Mouse (Mus musculus): ENCODE results near the gene Hoxa13. TPM values are rescaled to one million over a fixed set of nuclear protein-coding genes. Genes with fewer than 3 reads are reported as not detected.

Hoxa13 gene
- polyA plus RNA-seq, 1 experiment from 2014 or later, result not detected

DNA sequence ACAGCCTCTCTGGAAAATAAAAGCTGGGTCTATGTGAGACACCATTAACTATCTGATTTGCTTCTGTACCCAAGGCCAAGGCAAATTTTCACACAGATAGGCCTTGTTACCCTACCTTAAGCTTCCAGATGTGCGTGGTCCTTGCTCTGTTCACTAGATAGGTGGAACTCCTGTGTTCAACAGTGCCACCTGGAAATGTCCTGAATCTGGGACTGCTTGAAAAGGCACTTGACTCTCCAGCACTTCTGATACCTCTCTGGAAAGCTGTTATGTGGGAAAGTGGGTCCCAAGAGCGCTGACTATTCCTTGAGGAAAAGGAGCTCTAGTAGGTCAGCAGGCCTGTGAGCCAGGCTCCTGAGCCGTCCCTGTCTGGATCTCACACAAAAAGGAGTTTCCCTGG, 23.9 kb downstream of the Hoxa13 start:
- peaks cover 94% of the 10 kb centered on the region for H3K27me3 ChIP-seq (ENCODE audit: control insufficient read depth, insufficient read depth, low read length)
- H3K36me3 ChIP-seq (ENCODE audit: control insufficient read depth, insufficient read depth, low read length), result no peaks in the 10 kb centered on the region
- no peak overlapping the region for H3K4me3 ChIP-seq (ENCODE audit: low read depth, low read length)
- DNase-seq (ENCODE audit: low spot score), result no peak
- H3K9ac ChIP-seq (ENCODE audit: low read depth, low read length), result no peak overlapping the region
- no peak overlapping the region for H3K27ac ChIP-seq (ENCODE audit: low read depth, low read length)
- H3K4me1 ChIP-seq (replicated peaks; ENCODE audit: control insufficient read depth, insufficient read depth, low read length), result 0 out of 2 replicates have a peak, but pooled peaks cover 3% of the 10 kb centered on the region
- ATAC-seq (ENCODE audit: low FRiP score), result no peak
- H3K4me2 ChIP-seq (replicated peaks; ENCODE audit: low read depth, low read length), result no peak overlapping the region
- WGBS, result 6% methylated on average over 3 of the region's 3 CpGs
- H3K9me3 ChIP-seq (ENCODE audit: control insufficient read depth, low read length), result no peaks in the 10 kb centered on the region

DNA sequence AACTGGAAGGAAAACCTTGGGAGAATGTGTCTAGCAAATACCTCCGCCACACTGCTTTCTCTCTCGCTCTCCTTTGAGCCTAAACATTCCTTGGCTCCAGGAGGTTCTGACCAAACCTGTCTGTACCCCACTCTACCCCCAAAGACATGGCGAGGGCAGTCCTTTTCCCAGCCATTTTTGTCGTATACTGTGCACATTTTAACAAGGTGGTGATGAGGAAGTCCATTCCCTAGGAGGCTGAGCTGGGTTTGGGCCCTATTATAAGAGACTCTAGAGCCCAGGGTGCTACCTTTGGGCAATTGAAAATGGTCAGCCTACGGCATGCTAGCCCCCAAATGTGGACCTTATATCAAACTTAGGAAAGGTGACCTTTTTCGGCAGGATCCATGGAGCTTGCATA, 24.8 kb downstream of the Hoxa13 start:
- Histone ChIP-seq H3K4me3 (ENCODE audit: low read depth, low read length) (no peak overlapping the region), H3K9ac (ENCODE audit: low read depth, low read length) (no peak overlapping the region), H3K4me1 (replicated peaks; ENCODE audit: control insufficient read depth, insufficient read depth, low read length) (0 out of 2 replicates have a peak, but pooled peaks cover 3% of the 10 kb centered on the region), H3K27ac (ENCODE audit: low read depth, low read length) (no peak overlapping the region), H3K36me3 (ENCODE audit: control insufficient read depth, insufficient read depth, low read length) (no peaks in the 10 kb centered on the region), H3K27me3 (ENCODE audit: control insufficient read depth, insufficient read depth, low read length) (peaks cover 89% of the 10 kb centered on the region), H3K9me3 (ENCODE audit: control insufficient read depth, low read length) (no peaks in the 10 kb centered on the region), H3K4me2 (replicated peaks; ENCODE audit: low read depth, low read length) (no peak overlapping the region)
- DNase-seq (ENCODE audit: low spot score), result no peak
- no peak for ATAC-seq (ENCODE audit: low FRiP score)
- 20% methylated on average over 6 of the region's 6 CpGs for WGBS

DNA sequence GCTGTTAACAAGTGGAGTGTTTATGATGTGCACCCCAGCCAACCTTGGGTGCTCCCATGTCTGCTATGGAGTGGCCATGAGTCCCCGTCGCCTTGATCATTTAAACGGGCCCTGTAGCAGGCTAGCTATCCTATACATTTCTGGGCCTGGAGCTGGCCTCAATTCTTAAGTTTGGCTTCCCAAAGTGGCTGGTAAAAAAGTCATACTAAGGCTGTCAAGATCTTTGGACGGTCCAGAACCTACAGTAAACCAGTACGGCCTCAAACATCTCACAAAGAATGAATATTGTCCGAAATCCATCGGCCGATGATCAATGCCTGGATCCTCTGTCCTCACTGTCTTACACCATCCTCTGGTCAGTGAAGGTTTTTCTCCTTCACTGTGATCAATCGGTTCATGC, 25.4 kb downstream of the Hoxa13 start:
- 0 out of 2 replicates have a peak, but pooled peaks cover 3% of the 10 kb centered on the region for H3K4me1 ChIP-seq (replicated peaks; ENCODE audit: control insufficient read depth, insufficient read depth, low read length)
- no peaks in the 10 kb centered on the region for H3K36me3 ChIP-seq (ENCODE audit: control insufficient read depth, insufficient read depth, low read length)
- peaks cover 89% of the 10 kb centered on the region for H3K27me3 ChIP-seq (ENCODE audit: control insufficient read depth, insufficient read depth, low read length)
- 27% methylated on average over 9 of the region's 9 CpGs for WGBS
- H3K4me2 ChIP-seq (replicated peaks; ENCODE audit: low read depth, low read length), result no peak overlapping the region
- no peak for DNase-seq (ENCODE audit: low spot score)
- no peak for ATAC-seq (ENCODE audit: low FRiP score)
- no peak overlapping the region for H3K27ac ChIP-seq (ENCODE audit: low read depth, low read length)
- H3K4me3 ChIP-seq (ENCODE audit: low read depth, low read length), result no peak overlapping the region
- no peak overlapping the region for H3K9ac ChIP-seq (ENCODE audit: low read depth, low read length)
- no peaks in the 10 kb centered on the region for H3K9me3 ChIP-seq (ENCODE audit: control insufficient read depth, low read length)

DNA sequence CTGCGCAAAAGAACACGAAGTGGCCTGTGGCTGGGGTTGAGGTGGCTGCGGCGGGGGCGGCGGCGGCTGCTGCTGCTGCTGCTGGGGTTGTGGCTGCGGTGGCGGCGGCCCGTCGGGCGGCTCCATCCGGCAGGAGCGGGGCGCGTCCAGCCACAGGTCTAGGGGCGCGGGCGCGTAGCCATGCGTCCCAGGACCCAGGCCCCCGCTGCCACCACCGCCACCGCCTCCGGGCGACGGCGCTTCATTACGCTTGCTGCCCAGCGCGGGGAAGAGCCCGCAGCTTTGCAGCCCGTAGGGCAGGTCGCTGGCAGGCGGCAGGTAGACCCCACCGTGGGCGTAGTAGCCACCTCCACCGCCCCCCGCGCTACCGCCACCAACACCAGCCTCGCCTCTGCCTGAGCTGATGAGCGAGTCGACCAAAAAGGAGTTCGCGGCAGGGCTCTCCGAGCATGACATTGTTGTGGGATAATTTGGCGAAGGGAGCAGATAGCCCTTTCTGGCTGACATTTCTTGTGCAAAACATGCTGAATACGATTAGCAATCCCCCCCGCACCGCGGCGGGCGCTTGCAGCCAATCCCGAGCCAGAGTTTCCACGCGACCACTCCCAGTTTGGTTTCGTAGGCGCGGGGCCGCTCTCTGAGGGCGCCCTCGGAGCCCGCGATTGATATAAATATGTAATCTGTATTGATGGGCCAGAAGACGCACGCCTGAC, 26.1 kb downstream of the Hoxa13 start:
- no peak overlapping the region for H3K4me3 ChIP-seq (ENCODE audit: low read depth, low read length)
- H3K4me1 ChIP-seq (replicated peaks; ENCODE audit: control insufficient read depth, insufficient read depth, low read length), result 0 out of 2 replicates have a peak, but pooled peaks cover 3% of the 10 kb centered on the region
- no peaks in the 10 kb centered on the region for H3K9me3 ChIP-seq (ENCODE audit: control insufficient read depth, low read length)
- no peak overlapping the region for H3K4me2 ChIP-seq (replicated peaks; ENCODE audit: low read depth, low read length)
- under 1% methylated on average over 51 of the region's 68 CpGs for WGBS
- peaks cover 89% of the 10 kb centered on the region for H3K27me3 ChIP-seq (ENCODE audit: control insufficient read depth, insufficient read depth, low read length)
- DNase-seq (ENCODE audit: low spot score) (no peak), ATAC-seq (ENCODE audit: low FRiP score) (no peak)
- no peak overlapping the region for H3K9ac ChIP-seq (ENCODE audit: low read depth, low read length)
- H3K36me3 ChIP-seq (ENCODE audit: control insufficient read depth, insufficient read depth, low read length), result no peaks in the 10 kb centered on the region
- H3K27ac ChIP-seq (ENCODE audit: low read depth, low read length), result no peak overlapping the region

DNA sequence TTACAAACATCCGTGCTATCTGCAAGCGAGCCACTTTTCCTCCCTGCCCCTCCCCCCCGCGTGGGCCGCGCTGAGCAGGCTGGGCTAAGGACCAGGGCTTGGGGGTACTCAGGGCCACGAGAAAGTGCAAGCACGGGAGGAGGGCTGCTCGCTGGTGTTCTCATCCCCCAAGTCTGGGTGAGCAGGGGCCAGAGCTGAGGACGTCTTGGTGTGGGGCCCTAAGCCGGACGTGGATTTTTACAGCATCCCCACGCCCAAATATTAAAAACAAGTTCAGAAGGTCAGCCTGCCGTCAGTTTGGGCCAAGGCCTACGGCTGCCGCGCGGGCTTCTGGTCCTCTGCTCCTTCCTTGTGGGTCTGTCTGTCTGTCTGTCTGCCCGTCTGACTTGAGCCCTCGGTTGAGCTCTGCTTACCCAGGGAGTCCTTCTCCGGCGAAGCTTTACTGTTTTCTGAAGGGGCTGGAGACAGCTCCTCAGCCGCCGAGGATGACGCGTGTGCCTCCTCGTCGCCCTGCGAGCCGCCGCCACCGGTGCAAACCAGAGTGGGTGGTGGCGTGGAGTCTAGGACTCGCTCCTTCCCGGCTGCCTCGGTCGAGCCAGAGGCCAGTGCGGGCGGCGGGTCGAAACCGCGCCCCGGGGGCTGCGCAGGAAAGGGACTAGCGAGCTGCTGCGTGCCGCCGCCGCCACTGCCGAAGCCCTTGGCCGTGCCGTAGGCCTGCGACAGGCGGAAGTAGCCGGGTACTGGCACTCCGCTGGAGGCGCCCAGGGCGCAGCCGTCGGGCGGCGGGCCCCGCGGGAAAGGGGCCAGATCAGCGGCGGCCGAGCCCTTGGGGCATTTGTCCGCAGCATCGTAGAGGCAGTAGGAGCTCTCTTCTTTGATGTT, 26.9 kb downstream of the Hoxa13 start:
- H3K27ac ChIP-seq (ENCODE audit: low read depth, low read length), result no peak overlapping the region
- H3K9me3 ChIP-seq (ENCODE audit: control insufficient read depth, low read length), result no peaks in the 10 kb centered on the region
- H3K4me2 ChIP-seq (replicated peaks; ENCODE audit: low read depth, low read length), result no peak overlapping the region
- H3K4me3 ChIP-seq (ENCODE audit: low read depth, low read length), result 0 out of 2 replicates have a peak overlapping the region, but pooled peaks have one; percentile 2
- ATAC-seq (ENCODE audit: low FRiP score) (no peak), DNase-seq (ENCODE audit: low spot score) (no peak)
- no peak overlapping the region for H3K9ac ChIP-seq (ENCODE audit: low read depth, low read length)
- 1% methylated on average over 69 of the region's 70 CpGs for WGBS
- H3K4me1 ChIP-seq (replicated peaks; ENCODE audit: control insufficient read depth, insufficient read depth, low read length), result 0 out of 2 replicates have a peak, but pooled peaks cover 3% of the 10 kb centered on the region
- H3K36me3 ChIP-seq (ENCODE audit: control insufficient read depth, insufficient read depth, low read length), result no peaks in the 10 kb centered on the region
- H3K27me3 ChIP-seq (ENCODE audit: control insufficient read depth, insufficient read depth, low read length), result peaks cover 91% of the 10 kb centered on the region

DNA sequence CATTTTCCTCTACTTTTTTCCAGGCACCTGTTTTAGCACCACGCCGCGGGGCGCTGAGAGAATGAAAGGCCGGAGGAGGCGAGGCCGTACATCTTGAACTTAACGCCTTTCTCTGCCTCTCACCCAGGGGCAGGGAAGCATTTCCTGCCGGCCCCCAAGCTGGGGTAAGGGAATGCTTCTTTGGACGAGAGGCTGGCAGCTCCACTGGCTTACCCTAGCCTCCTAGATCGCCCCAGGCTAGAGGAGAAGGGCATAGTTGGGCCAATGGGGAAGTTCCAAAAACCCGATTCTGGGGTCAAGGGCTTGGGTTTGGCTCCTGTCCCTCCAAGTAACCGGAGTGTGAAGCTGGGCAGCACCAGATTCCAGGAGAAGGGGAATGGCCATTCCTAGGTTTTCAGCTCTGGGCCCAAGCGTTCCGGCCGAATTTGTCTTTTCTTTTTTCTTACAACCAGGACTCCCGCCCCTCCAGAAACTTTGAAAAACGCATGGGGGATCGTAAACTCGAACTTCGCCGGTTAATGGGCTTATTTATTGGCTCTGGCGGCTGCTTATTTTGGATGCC, 27.6 kb downstream of the Hoxa13 start:
- H3K4me2 ChIP-seq (replicated peaks; ENCODE audit: low read depth, low read length), result no peak overlapping the region
- H3K27ac ChIP-seq (ENCODE audit: low read depth, low read length), result no peak overlapping the region
- WGBS, result under 1% methylated on average over 23 of the region's 23 CpGs

DNA sequence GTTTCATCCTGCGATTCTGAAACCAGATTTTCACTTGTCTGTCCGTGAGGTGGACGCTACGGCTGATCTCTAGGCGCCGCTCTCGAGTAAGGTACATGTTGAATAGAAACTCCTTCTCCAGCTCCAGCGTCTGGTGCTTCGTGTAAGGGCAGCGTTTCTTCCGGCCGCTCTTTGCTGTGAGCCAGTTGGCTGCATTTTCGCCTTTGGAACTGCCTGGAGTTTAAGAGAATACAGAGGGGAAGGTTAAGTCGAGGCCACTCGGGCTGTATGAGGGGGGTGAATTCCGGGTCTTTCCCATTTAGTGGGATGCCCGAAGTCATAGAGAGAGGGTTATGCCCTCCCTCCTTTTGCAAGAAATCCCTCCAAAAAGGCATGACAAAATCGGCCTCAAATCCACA, 28.1 kb downstream of the Hoxa13 start:
- H3K27ac ChIP-seq (ENCODE audit: low read depth, low read length), result no peak overlapping the region
- H3K9ac ChIP-seq (ENCODE audit: low read depth, low read length), result no peak overlapping the region
- no peak for ATAC-seq (ENCODE audit: low FRiP score)
- peak; percentile 66 for DNase-seq (ENCODE audit: low spot score)
- 0 out of 2 replicates have a peak, but pooled peaks cover 3% of the 10 kb centered on the region for H3K4me1 ChIP-seq (replicated peaks; ENCODE audit: control insufficient read depth, insufficient read depth, low read length)
- no peak overlapping the region for H3K4me2 ChIP-seq (replicated peaks; ENCODE audit: low read depth, low read length)
- under 1% methylated on average over 18 of the region's 18 CpGs for WGBS
- H3K36me3 ChIP-seq (ENCODE audit: control insufficient read depth, insufficient read depth, low read length), result no peaks in the 10 kb centered on the region
- no peaks in the 10 kb centered on the region for H3K9me3 ChIP-seq (ENCODE audit: control insufficient read depth, low read length)
- no peak overlapping the region for H3K4me3 ChIP-seq (ENCODE audit: low read depth, low read length)
- peaks cover 93% of the 10 kb centered on the region for H3K27me3 ChIP-seq (ENCODE audit: control insufficient read depth, insufficient read depth, low read length)

More for the DNA sequence above, 27.6 kb downstream of the Hoxa13 start:
- no peak overlapping the region for H3K4me3 ChIP-seq (ENCODE audit: low read depth, low read length)
- 0 out of 2 replicates have a peak, but pooled peaks cover 3% of the 10 kb centered on the region for H3K4me1 ChIP-seq (replicated peaks; ENCODE audit: control insufficient read depth, insufficient read depth, low read length)
- ATAC-seq (ENCODE audit: low FRiP score) (no peak), DNase-seq (ENCODE audit: low spot score) (peak; percentile 65)
- H3K9me3 ChIP-seq (ENCODE audit: control insufficient read depth, low read length), result no peaks in the 10 kb centered on the region
- peaks cover 94% of the 10 kb centered on the region for H3K27me3 ChIP-seq (ENCODE audit: control insufficient read depth, insufficient read depth, low read length)
- no peak overlapping the region for H3K9ac ChIP-seq (ENCODE audit: low read depth, low read length)
- no peaks in the 10 kb centered on the region for H3K36me3 ChIP-seq (ENCODE audit: control insufficient read depth, insufficient read depth, low read length)

DNA sequence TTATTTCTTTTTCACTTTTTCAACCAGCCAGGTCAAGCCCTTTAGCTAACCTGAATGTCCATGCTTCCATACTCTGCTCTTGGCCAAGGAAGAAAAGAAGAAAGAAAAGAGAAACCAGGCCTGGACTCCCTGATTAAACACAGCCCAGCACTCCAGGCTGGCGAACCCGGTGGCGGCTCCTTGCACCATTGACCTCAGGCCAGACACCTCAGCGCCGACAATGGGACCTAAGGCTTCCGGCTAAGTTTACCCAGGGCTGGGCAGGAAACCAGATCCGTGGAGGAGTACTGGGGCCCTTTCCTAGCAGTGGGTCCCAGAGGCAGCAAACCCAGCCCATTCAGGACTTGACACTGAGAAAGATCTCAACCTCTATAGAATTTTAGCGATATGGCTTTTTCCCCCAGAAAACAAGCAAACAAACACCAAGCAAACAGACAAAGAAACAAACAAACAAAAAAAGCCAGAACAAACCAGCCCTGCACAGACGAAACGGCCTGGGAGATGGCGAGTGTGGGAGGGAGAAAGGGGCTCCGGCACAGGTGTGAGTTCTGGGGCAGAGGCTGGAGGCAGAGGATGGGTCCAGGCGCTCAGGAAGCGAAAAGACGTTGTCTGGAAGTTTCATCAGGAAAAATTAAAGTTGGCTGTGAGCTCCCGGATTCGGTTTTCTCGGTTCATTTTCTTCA, 28.7 kb downstream of the Hoxa13 start:
- no peak overlapping the region for H3K9ac ChIP-seq (ENCODE audit: low read depth, low read length)

More for the DNA sequence above, 28.7 kb downstream of the Hoxa13 start:
- no peak overlapping the region for H3K4me3 ChIP-seq (ENCODE audit: low read depth, low read length)
- DNase-seq (ENCODE audit: low spot score) (peak; percentile 61), ATAC-seq (ENCODE audit: low FRiP score) (no peak)
- peaks cover 93% of the 10 kb centered on the region for H3K27me3 ChIP-seq (ENCODE audit: control insufficient read depth, insufficient read depth, low read length)
- H3K9me3 ChIP-seq (ENCODE audit: control insufficient read depth, low read length), result no peaks in the 10 kb centered on the region
- no peaks in the 10 kb centered on the region for H3K36me3 ChIP-seq (ENCODE audit: control insufficient read depth, insufficient read depth, low read length)
- no peak overlapping the region for H3K27ac ChIP-seq (ENCODE audit: low read depth, low read length)
- H3K4me2 ChIP-seq (replicated peaks; ENCODE audit: low read depth, low read length), result no peak overlapping the region
- under 1% methylated on average over 18 of the region's 18 CpGs for WGBS
- H3K4me1 ChIP-seq (replicated peaks; ENCODE audit: control insufficient read depth, insufficient read depth, low read length), result 0 out of 2 replicates have a peak, but pooled peaks cover 3% of the 10 kb centered on the region

All from hindbrain, embryonic 11.5 days (tissue).